Mouse (Mus musculus) heart, postnatal 0 days (tissue): ENCODE results near the gene Itpkc.

Experiments used
- CTCF ChIP-seq: IDR thresholded peaks from 2 replicates; pipeline ENCODE4 v1.5.1; 2016; ENCODE audit warnings: antibody characterized with exemption, control low read depth, low read depth
- EP300 ChIP-seq: IDR thresholded peaks from 2 replicates; pipeline ENCODE4 v1.6.1; 2016; ENCODE audit warnings: antibody characterized with exemption, low read depth

- TF ChIP-seq CTCF = no peak
- TF ChIP-seq EP300 = no peak
Measured at GRCm38 (mm10) chr7:27231693-27232331, 3.4 kb upstream of the Itpkc start.
